Mouse (Mus musculus): ENCODE data around the gene Nop16. TPM values are rescaled to one million over a fixed set of nuclear protein-coding genes. Genes with fewer than 3 reads are reported as not detected.

Gene Nop16
- polyA plus RNA-seq, 1 experiment from 2014 or later, result 31.0 TPM

GRCm38 (mm10) chr13:54569282-54569681, 20.6 kb downstream of the Nop16 start:
- Histone ChIP-seq H3K27me3 (replicated peaks; ENCODE audit: insufficient read depth, low read length) (no peaks in the 10 kb centered on the region), H3K4me1 (ENCODE audit: insufficient read depth, low read depth, low read length) (peaks cover 2% of the 10 kb centered on the region; the same call in 1 of the 2 replicates), H3K4me2 (replicated peaks; ENCODE audit: low read depth, low read length) (no peak overlapping the region), H3K9ac (replicated peaks; ENCODE audit: low read depth) (no peak overlapping the region), H3K9me3 (ENCODE audit: low read length) (no peaks in the 10 kb centered on the region), H3K36me3 (ENCODE audit: insufficient read depth, low read length) (no peaks in the 10 kb centered on the region), H3K4me3 (ENCODE audit: low read depth, low read length) (no peak overlapping the region), H3K27ac (ENCODE audit: low read length) (no peak overlapping the region)
- 47% methylated on average over 1 of the region's 1 CpGs for WGBS
- ATAC-seq (no peak), DNase-seq (ENCODE audit: low spot score) (no peak)
- TF ChIP-seq CTCF (IDR thresholded peaks at IDR 0.05), result no peak
- no peak for TF ChIP-seq EP300 (IDR thresholded peaks at IDR 0.05)

GRCm38 (mm10) chr13:54568380-54568779, 21.5 kb downstream of the Nop16 start:
- Histone ChIP-seq H3K36me3 (ENCODE audit: insufficient read depth, low read length) (no peaks in the 10 kb centered on the region), H3K27ac (ENCODE audit: low read length) (no peak overlapping the region), H3K27me3 (replicated peaks; ENCODE audit: insufficient read depth, low read length) (no peaks in the 10 kb centered on the region), H3K4me2 (replicated peaks; ENCODE audit: low read depth, low read length) (no peak overlapping the region), H3K9ac (replicated peaks; ENCODE audit: low read depth) (no peak overlapping the region), H3K4me1 (ENCODE audit: insufficient read depth, low read depth, low read length) (peaks cover 9% of the 10 kb centered on the region; the same call in 1 of the 2 replicates), H3K4me3 (ENCODE audit: low read depth, low read length) (no peak overlapping the region), H3K9me3 (ENCODE audit: low read length) (no peaks in the 10 kb centered on the region)
- ATAC-seq, result no peak
- 50% methylated on average over 5 of the region's 5 CpGs for WGBS
- TF ChIP-seq EP300 (IDR thresholded peaks at IDR 0.05), result no peak
- TF ChIP-seq CTCF (IDR thresholded peaks at IDR 0.05), result no peak
- no peak for DNase-seq (ENCODE audit: low spot score)

DNA sequence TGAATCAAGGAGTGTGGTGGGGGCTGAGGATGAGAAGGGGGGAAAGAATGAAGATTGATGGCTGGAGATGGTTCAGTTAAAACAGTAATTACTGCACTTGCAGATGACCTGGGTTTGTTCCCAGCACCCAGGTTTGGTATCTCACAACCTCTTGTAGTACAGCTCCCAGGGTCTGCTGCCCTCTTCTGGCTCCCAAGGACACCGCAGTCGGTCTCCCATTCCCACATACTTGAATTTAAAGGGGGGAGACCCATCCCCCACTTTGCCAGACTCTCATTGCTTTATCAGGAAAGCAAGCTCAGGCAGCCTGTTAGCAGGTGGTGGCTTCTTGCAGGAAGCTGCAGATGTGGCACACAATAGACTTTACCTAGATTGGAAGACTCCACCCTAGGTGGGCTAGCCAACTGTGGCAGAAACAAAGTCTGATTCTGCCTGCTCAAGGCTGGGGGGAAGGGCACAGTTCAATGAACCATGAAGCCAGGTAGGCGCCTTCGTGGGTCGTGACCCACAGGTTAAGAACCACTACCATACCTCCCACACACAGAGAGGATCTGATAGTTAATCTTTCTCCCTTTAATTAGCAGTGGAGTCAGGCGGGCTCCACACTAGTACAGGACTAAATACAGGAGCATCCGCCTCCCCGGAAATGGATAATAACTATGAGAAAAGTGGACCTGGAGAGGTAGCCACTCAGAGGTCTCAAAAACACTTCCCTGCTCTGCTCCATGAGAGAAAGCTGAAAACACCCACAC, 24.1 kb downstream of the Nop16 start:
- 49% methylated on average over 8 of the region's 8 CpGs for WGBS
- peak overlapping the region; percentile 79 for H3K4me2 ChIP-seq (replicated peaks; ENCODE audit: low read depth, low read length)
- DNase-seq (ENCODE audit: low spot score) (peak; percentile 61), ATAC-seq (peak; percentile 58)
- TF ChIP-seq EP300 (IDR thresholded peaks at IDR 0.05) (no peak), CTCF (IDR thresholded peaks at IDR 0.05) (peak; percentile 70)
- no peaks in the 10 kb centered on the region for H3K27me3 ChIP-seq (replicated peaks; ENCODE audit: insufficient read depth, low read length)
- H3K36me3 ChIP-seq (ENCODE audit: insufficient read depth, low read length), result peaks cover 7% of the 10 kb centered on the region
- peaks cover 9% of the 10 kb centered on the region; the same call in 1 of the 2 replicates for H3K4me1 ChIP-seq (ENCODE audit: insufficient read depth, low read depth, low read length)
- no peak overlapping the region for H3K9ac ChIP-seq (replicated peaks; ENCODE audit: low read depth)
- H3K4me3 ChIP-seq (ENCODE audit: low read depth, low read length), result peak overlapping the region; percentile 97
- no peaks in the 10 kb centered on the region for H3K9me3 ChIP-seq (ENCODE audit: low read length)
- H3K27ac ChIP-seq (ENCODE audit: low read length), result no peak overlapping the region

DNA sequence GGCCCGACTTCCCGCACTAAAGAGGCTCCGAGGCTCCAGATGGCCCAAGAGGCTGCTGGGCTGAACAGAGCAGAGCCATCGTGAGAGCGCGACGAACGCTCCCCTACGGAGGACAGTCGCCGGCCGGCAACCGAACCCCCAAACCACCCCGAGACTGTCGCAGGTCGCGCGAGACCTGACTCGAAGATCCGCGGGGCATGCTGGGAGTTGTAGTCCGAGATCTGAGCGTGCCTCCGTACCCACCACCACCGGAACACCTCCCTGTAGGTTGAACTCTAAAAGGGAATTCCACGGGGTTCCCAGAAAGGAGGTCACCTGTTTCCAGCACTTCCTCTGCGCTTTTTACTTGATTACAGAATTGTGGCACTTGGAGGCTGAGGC, 24.7 kb downstream of the Nop16 start, which contains the start of gene 4833439L19Rik:
Gene 4833439L19Rik, minus strand, starts transcription at position 235 of the 381 bp plus-strand sequence.
- Histone ChIP-seq H3K9ac (replicated peaks; ENCODE audit: low read depth) (peak within 1 kb of the TSS; percentile 98), H3K9me3 (ENCODE audit: low read length) (no peaks in the 10 kb centered on the region), H3K4me3 (ENCODE audit: low read depth, low read length) (peak within 1 kb of the TSS; percentile 97), H3K4me1 (ENCODE audit: insufficient read depth, low read depth, low read length) (peaks cover 9% of the 10 kb centered on the region; the same call in 1 of the 2 replicates), H3K27ac (ENCODE audit: low read length) (peak within 1 kb of the TSS; percentile 68), H3K27me3 (replicated peaks; ENCODE audit: insufficient read depth, low read length) (no peaks in the 10 kb centered on the region), H3K4me2 (replicated peaks; ENCODE audit: low read depth, low read length) (peak within 1 kb of the TSS; percentile 79), H3K36me3 (ENCODE audit: insufficient read depth, low read length) (peaks cover 11% of the 10 kb centered on the region)
- under 1% methylated on average over 27 of the region's 27 CpGs for WGBS
- ATAC-seq (peak; percentile 98), DNase-seq (ENCODE audit: low spot score) (peak; percentile 97)
- TF ChIP-seq CTCF (IDR thresholded peaks at IDR 0.05) (no peak), EP300 (IDR thresholded peaks at IDR 0.05) (peak; percentile 66)

- Histone ChIP-seq H3K27ac (ENCODE audit: low read length) (peak overlapping the region; percentile 68), H3K4me3 (ENCODE audit: low read depth, low read length) (peak overlapping the region; percentile 97), H3K36me3 (ENCODE audit: insufficient read depth, low read length) (peaks cover 17% of the 10 kb centered on the region), H3K9ac (replicated peaks; ENCODE audit: low read depth) (peak overlapping the region; percentile 98), H3K27me3 (replicated peaks; ENCODE audit: insufficient read depth, low read length) (no peaks in the 10 kb centered on the region), H3K4me2 (replicated peaks; ENCODE audit: low read depth, low read length) (peak overlapping the region; percentile 79), H3K9me3 (ENCODE audit: low read length) (no peaks in the 10 kb centered on the region), H3K4me1 (ENCODE audit: insufficient read depth, low read depth, low read length) (peaks cover 9% of the 10 kb centered on the region; the same call in 1 of the 2 replicates)
- TF ChIP-seq CTCF (IDR thresholded peaks at IDR 0.05) (no peak), EP300 (IDR thresholded peaks at IDR 0.05) (no peak)
- 10% methylated on average over 45 of the region's 45 CpGs for WGBS
- peak; percentile 47 for ATAC-seq
- DNase-seq (ENCODE audit: low spot score), result peak; percentile 15
Observed at GRCm38 (mm10) chr13:54564232-54565200, 25.4 kb downstream of the Nop16 start.

DNA sequence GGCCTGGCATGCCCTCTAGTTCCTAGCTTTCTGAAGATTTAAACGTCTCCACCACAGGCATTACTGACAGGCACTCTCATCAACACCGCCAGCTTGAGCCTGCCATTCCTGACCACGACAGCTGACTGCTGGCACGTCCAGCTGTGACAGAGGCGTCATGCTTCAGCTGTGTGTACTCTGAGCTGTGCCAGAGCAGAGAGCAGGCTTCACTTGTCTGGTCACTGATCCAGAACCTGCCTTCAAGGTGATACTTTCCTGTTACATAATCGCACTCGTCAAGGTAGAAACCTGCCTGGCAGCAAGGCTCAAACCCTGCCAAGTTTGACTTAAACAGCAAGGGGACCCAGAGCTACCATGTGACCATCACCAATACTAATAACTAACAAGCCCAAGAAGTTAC, 27.3 kb downstream of the Nop16 start:
- no peak overlapping the region for H3K4me3 ChIP-seq (ENCODE audit: low read depth, low read length)
- no peak for TF ChIP-seq EP300 (IDR thresholded peaks at IDR 0.05)
- no peak for TF ChIP-seq CTCF (IDR thresholded peaks at IDR 0.05)
- no peak overlapping the region for H3K4me2 ChIP-seq (replicated peaks; ENCODE audit: low read depth, low read length)
- no peak for ATAC-seq
- H3K4me1 ChIP-seq (ENCODE audit: insufficient read depth, low read depth, low read length), result peaks cover 9% of the 10 kb centered on the region; the same call in 1 of the 2 replicates
- H3K27ac ChIP-seq (ENCODE audit: low read length), result no peak overlapping the region
- H3K36me3 ChIP-seq (ENCODE audit: insufficient read depth, low read length), result peaks cover 26% of the 10 kb centered on the region
- H3K9me3 ChIP-seq (ENCODE audit: low read length), result no peaks in the 10 kb centered on the region
- DNase-seq (ENCODE audit: low spot score), result no peak
- 66% methylated on average over 7 of the region's 7 CpGs for WGBS
- H3K9ac ChIP-seq (replicated peaks; ENCODE audit: low read depth), result no peak overlapping the region
- H3K27me3 ChIP-seq (replicated peaks; ENCODE audit: insufficient read depth, low read length), result no peaks in the 10 kb centered on the region

Measured in lung, postnatal 0 days (tissue).